Mouse (Mus musculus): Measurements from ENCODE around the gene Rpl38. TPM values are rescaled to one million over a fixed set of nuclear protein-coding genes. Genes with fewer than 3 reads are reported as not detected.

Gene Rpl38
- 855 and 903 TPM in 2 replicates for polyA plus RNA-seq (2016; fragmentation: Nextera tagmentation; extraction: Ambion mirVana)

GRCm38 (mm10) chr11:114668301-114668710 lies at the start of gene Rpl38:
Gene Rpl38, plus strand, starts transcription at chr11:114668524.
- peak; percentile 81 for ATAC-seq (ENCODE audit: low FRiP score, low read depth)
- Histone ChIP-seq H3K27ac (peak within 1 kb of the TSS; percentile 82), H3K4me3 (peak within 1 kb of the TSS; percentile 91), H3K27me3 (replicated peaks) (no peaks in the 10 kb centered on the region), H3K36me3 (peaks cover 32% of the 10 kb centered on the region), H3K4me1 (peaks cover 18% of the 10 kb centered on the region), H3K9ac (peak within 1 kb of the TSS; percentile 90), H3K9me3 (no peaks in the 10 kb centered on the region), H3K4me2 (replicated peaks) (peak within 1 kb of the TSS; percentile 98)
- WGBS, result 0% methylated on average over 18 of the region's 21 CpGs

GRCm38 (mm10) chr11:114618697-114619417 lies 49.5 kb upstream of the Rpl38 start:
- WGBS, result 39% methylated on average over 17 of the region's 17 CpGs
- Histone ChIP-seq H3K9me3 (no peaks in the 10 kb centered on the region), H3K9ac (no peak overlapping the region), H3K36me3 (no peaks in the 10 kb centered on the region), H3K27ac (no peak overlapping the region), H3K4me1 (no peaks in the 10 kb centered on the region), H3K4me2 (replicated peaks) (no peak overlapping the region), H3K27me3 (replicated peaks) (no peaks in the 10 kb centered on the region), H3K4me3 (no peak overlapping the region)
- no peak for ATAC-seq (ENCODE audit: low FRiP score, low read depth)

GRCm38 (mm10) chr11:114626071-114626690 lies 42.1 kb upstream of the Rpl38 start:
- Histone ChIP-seq H3K27ac (no peak overlapping the region), H3K4me3 (no peak overlapping the region), H3K27me3 (replicated peaks) (no peaks in the 10 kb centered on the region), H3K36me3 (no peaks in the 10 kb centered on the region), H3K9me3 (peaks cover 8% of the 10 kb centered on the region; the same call in 1 of the 2 replicates), H3K4me2 (replicated peaks) (no peak overlapping the region), H3K4me1 (peaks cover 3% of the 10 kb centered on the region; the same call in 1 of the 2 replicates), H3K9ac (no peak overlapping the region)
- no peak for ATAC-seq (ENCODE audit: low FRiP score, low read depth)
- WGBS, result 49% methylated on average over 13 of the region's 13 CpGs

GRCm38 (mm10) chr11:114627036-114627435 lies 41.3 kb upstream of the Rpl38 start:
- Histone ChIP-seq H3K4me2 (replicated peaks) (no peak overlapping the region), H3K36me3 (no peaks in the 10 kb centered on the region), H3K4me1 (peaks cover 3% of the 10 kb centered on the region; the same call in 1 of the 2 replicates), H3K27me3 (replicated peaks) (no peaks in the 10 kb centered on the region), H3K9me3 (peaks cover 8% of the 10 kb centered on the region; the same call in 1 of the 2 replicates), H3K4me3 (no peak overlapping the region), H3K27ac (no peak overlapping the region), H3K9ac (no peak overlapping the region)
- WGBS, result 89% methylated on average over 6 of the region's 6 CpGs
- ATAC-seq (ENCODE audit: low FRiP score, low read depth), result no peak

- no peak overlapping the region for H3K4me2 ChIP-seq (replicated peaks)
- 84% methylated on average over 12 of the region's 12 CpGs for WGBS
Measured at GRCm38 (mm10) chr11:114628032-114628431, 40.3 kb upstream of the Rpl38 start.

GRCm38 (mm10) chr11:114630044-114630443 lies 38.3 kb upstream of the Rpl38 start:
- ATAC-seq (ENCODE audit: low FRiP score, low read depth), result no peak

More at GRCm38 (mm10) chr11:114628032-114628431, 40.3 kb upstream of the Rpl38 start:
- ATAC-seq (ENCODE audit: low FRiP score, low read depth), result no peak
- Histone ChIP-seq H3K9ac (no peak overlapping the region), H3K36me3 (no peaks in the 10 kb centered on the region), H3K27ac (no peak overlapping the region), H3K4me1 (peaks cover 3% of the 10 kb centered on the region; the same call in 1 of the 2 replicates), H3K27me3 (replicated peaks) (no peaks in the 10 kb centered on the region), H3K9me3 (peaks cover 8% of the 10 kb centered on the region; the same call in 1 of the 2 replicates), H3K4me3 (no peak overlapping the region)

GRCm38 (mm10) chr11:114632266-114632665 lies 36.1 kb upstream of the Rpl38 start:
- Histone ChIP-seq H3K4me3 (no peak overlapping the region), H3K9ac (no peak overlapping the region), H3K4me2 (replicated peaks) (no peak overlapping the region), H3K9me3 (peaks cover 8% of the 10 kb centered on the region; the same call in 1 of the 2 replicates), H3K27me3 (replicated peaks) (0 out of 2 replicates have a peak, but pooled peaks cover 5% of the 10 kb centered on the region), H3K4me1 (peaks cover 14% of the 10 kb centered on the region), H3K36me3 (no peaks in the 10 kb centered on the region), H3K27ac (no peak overlapping the region)
- WGBS, result 81% methylated on average over 8 of the region's 8 CpGs
- ATAC-seq (ENCODE audit: low FRiP score, low read depth), result no peak

More at GRCm38 (mm10) chr11:114630044-114630443, 38.3 kb upstream of the Rpl38 start:
- H3K4me1 ChIP-seq, result peaks cover 3% of the 10 kb centered on the region; the same call in 1 of the 2 replicates
- no peak overlapping the region for H3K9ac ChIP-seq
- 83% methylated on average over 5 of the region's 5 CpGs for WGBS
- H3K4me2 ChIP-seq (replicated peaks), result no peak overlapping the region
- H3K4me3 ChIP-seq, result no peak overlapping the region
- H3K27ac ChIP-seq, result no peak overlapping the region
- peaks cover 8% of the 10 kb centered on the region; the same call in 1 of the 2 replicates for H3K9me3 ChIP-seq
- no peaks in the 10 kb centered on the region for H3K36me3 ChIP-seq
- H3K27me3 ChIP-seq (replicated peaks), result no peaks in the 10 kb centered on the region

GRCm38 (mm10) chr11:114636292-114636691 lies 32.0 kb upstream of the Rpl38 start:
- Histone ChIP-seq H3K4me3 (no peak overlapping the region), H3K4me2 (replicated peaks) (peak overlapping the region; percentile 43), H3K36me3 (no peaks in the 10 kb centered on the region), H3K27me3 (replicated peaks) (peaks cover 25% of the 10 kb centered on the region), H3K4me1 (peaks cover 28% of the 10 kb centered on the region), H3K27ac (no peak overlapping the region), H3K9me3 (no peaks in the 10 kb centered on the region), H3K9ac (no peak overlapping the region)
- peak; percentile 65; the same call in 1 of the 2 replicates for ATAC-seq (ENCODE audit: low FRiP score, low read depth)
- 0% methylated on average over 6 of the region's 6 CpGs for WGBS

- Histone ChIP-seq H3K4me2 (replicated peaks) (peak overlapping the region; percentile 43), H3K4me1 (peaks cover 28% of the 10 kb centered on the region), H3K27me3 (replicated peaks) (peaks cover 25% of the 10 kb centered on the region), H3K27ac (no peak overlapping the region), H3K9ac (no peak overlapping the region), H3K4me3 (no peak overlapping the region), H3K9me3 (no peaks in the 10 kb centered on the region), H3K36me3 (no peaks in the 10 kb centered on the region)
- peak; percentile 58; the same call in 1 of the 2 replicates for ATAC-seq (ENCODE audit: low FRiP score, low read depth)
- 61% methylated on average over 35 of the region's 35 CpGs for WGBS
Measured at GRCm38 (mm10) chr11:114636727-114637505, 31.4 kb upstream of the Rpl38 start.

GRCm38 (mm10) chr11:114638647-114639290 lies 29.6 kb upstream of the Rpl38 start:
- Histone ChIP-seq H3K9me3 (no peaks in the 10 kb centered on the region), H3K4me1 (peaks cover 28% of the 10 kb centered on the region), H3K36me3 (no peaks in the 10 kb centered on the region), H3K4me2 (replicated peaks) (no peak overlapping the region), H3K4me3 (no peak overlapping the region), H3K27ac (no peak overlapping the region), H3K27me3 (replicated peaks) (peaks cover 25% of the 10 kb centered on the region), H3K9ac (no peak overlapping the region)
- ATAC-seq (ENCODE audit: low FRiP score, low read depth), result no peak
- 61% methylated on average over 10 of the region's 10 CpGs for WGBS

- Histone ChIP-seq H3K27me3 (replicated peaks) (peaks cover 25% of the 10 kb centered on the region), H3K4me3 (no peak overlapping the region; the same call in 1 of the 2 replicates), H3K36me3 (no peaks in the 10 kb centered on the region), H3K4me1 (peaks cover 28% of the 10 kb centered on the region), H3K9ac (no peak overlapping the region), H3K4me2 (replicated peaks) (peak overlapping the region; percentile 34), H3K9me3 (no peaks in the 10 kb centered on the region), H3K27ac (no peak overlapping the region)
- WGBS, result 2% methylated on average over 19 of the region's 19 CpGs
- no peak for ATAC-seq (ENCODE audit: low FRiP score, low read depth)
Measured at GRCm38 (mm10) chr11:114639681-114640103, 28.6 kb upstream of the Rpl38 start.

Data from neural tube, embryonic 12.5 days (tissue).